ENCODE assay signal across 12 mouse cellular contexts in genomic region chr16:77420136-77420860, GRCm38 (mm10).
DNase-seq lines count a peak whose midpoint lies in the region; ATAC-seq and TF ChIP-seq lines count a peak whose summit lies in the region.
"Had no signal": no experiment of that assay in that cellular context is flagged by ENCODE, and none has a peak within 500 bp of the region (broad histone marks: within the 10 kb centered on the region; RNA-seq: fewer than 3 reads in every experiment).

No protein-coding gene starts in this region.

- DNase-seq in retina, embryonic 14.5 days (ENCODE audit: low spot score), result peak; percentile 9
- DNase-seq in retina, postnatal 1 day, result no peak
- peak; percentile 64 for DNase-seq in forebrain, embryonic 14.5 days (ENCODE audit: low spot score)
- peak; percentile 28 for DNase-seq in midbrain, embryonic 10.5 days (ENCODE audit: low spot score)
- no peak for DNase-seq in MN1 (ENCODE audit: low spot score)
- no peak for DNase-seq in heart, postnatal 36 days
- DNase-seq in lung, postnatal 14 days, result no peak
- DNase-seq: adrenal gland, postnatal 14 days; heart, postnatal 14 days; lung, adult 18-20 months had no signal

- H3K9ac ChIP-seq in forebrain, embryonic 14.5 days (ENCODE audit: low read length), result peak overlapping the region; percentile 77

- H3K4me2 ChIP-seq in forebrain, embryonic 14.5 days (ENCODE audit: low read length), result peak overlapping the region; percentile 76

- no peak for TF ChIP-seq CTCF in olfactory bulb, adult 2 months (IDR thresholded peaks at IDR 0.05; ENCODE audit: insufficient read depth, low read depth, low read length)

- intact Hi-C loops in heart, postnatal 36 days (cut with DNase I), result no loop called here

- no peaks in the 10 kb centered on the region for H3K36me3 ChIP-seq in forebrain, embryonic 14.5 days (ENCODE audit: control insufficient read depth, insufficient read depth, low read length)
- H3K36me3 ChIP-seq in midbrain, embryonic 10.5 days, result no peaks in the 10 kb centered on the region

- 24% methylated on average over 8 of the region's 8 CpGs for WGBS in forebrain, embryonic 14.5 days
- WGBS in midbrain, embryonic 10.5 days, result 38% methylated on average over 8 of the region's 8 CpGs
- 70% methylated on average over 8 of the region's 8 CpGs for WGBS in olfactory bulb, adult 2 months

- ATAC-seq in forebrain, embryonic 14.5 days, result no peak

- no peaks in the 10 kb centered on the region for H3K27me3 ChIP-seq in forebrain, embryonic 14.5 days (replicated peaks; ENCODE audit: control insufficient read depth, insufficient read depth, low read length)
- H3K27me3 ChIP-seq in midbrain, embryonic 10.5 days (ENCODE audit: low read depth, poor library complexity, severe bottlenecking), result no peaks in the 10 kb centered on the region

- no peaks in the 10 kb centered on the region for H3K9me3 ChIP-seq in forebrain, embryonic 14.5 days (replicated peaks; ENCODE audit: control insufficient read depth, low read length)
- H3K9me3 ChIP-seq in midbrain, embryonic 10.5 days (replicated peaks), result no peaks in the 10 kb centered on the region

- peaks cover 9% of the 10 kb centered on the region for H3K4me1 ChIP-seq in forebrain, embryonic 14.5 days (ENCODE audit: control insufficient read depth, insufficient read depth, low read length)
- H3K4me1 ChIP-seq in midbrain, embryonic 10.5 days, result peaks cover 53% of the 10 kb centered on the region
- H3K4me1 ChIP-seq in olfactory bulb, adult 2 months (ENCODE audit: control insufficient read depth, insufficient read depth, low read length), result peaks cover 2% of the 10 kb centered on the region; the same call in 1 of the 2 replicates

- H3K4me3 ChIP-seq in forebrain, embryonic 14.5 days (ENCODE audit: low read depth, low read length), result peak overlapping the region; percentile 39
- H3K4me3 ChIP-seq in midbrain, embryonic 10.5 days, result peak overlapping the region; percentile 66
- no peak overlapping the region for H3K4me3 ChIP-seq in olfactory bulb, adult 2 months (ENCODE audit: insufficient read depth, low read depth, low read length)

- no peak for TF ChIP-seq POLR2A in olfactory bulb, adult 2 months (IDR thresholded peaks at IDR 0.05; ENCODE audit: insufficient read depth, low read depth, low read length)

- H3K27ac ChIP-seq in forebrain, embryonic 14.5 days (ENCODE audit: low read depth, low read length), result peak overlapping the region; percentile 90
- H3K27ac ChIP-seq in midbrain, embryonic 10.5 days (replicated peaks), result peak overlapping the region; percentile 96
- H3K27ac ChIP-seq in olfactory bulb, adult 2 months (ENCODE audit: insufficient read depth, low read depth, low read length), result peak overlapping the region; percentile 51; the same call in 1 of the 2 replicates
- H3K27ac ChIP-seq: kidney, postnatal 0 days had no signal

Comparison
In these comparisons a context has a peak if more than half of its experiments do, and no peak if none do; other contexts are left out.
1. DNase-seq: peak in retina, embryonic 14.5 days (single experiment), forebrain, embryonic 14.5 days (single experiment) and midbrain, embryonic 10.5 days (single experiment); none in retina, postnatal 1 day (single experiment), MN1 (single experiment), heart, postnatal 36 days (0 of 2) and lung, postnatal 14 days (single experiment).
2. Peak in every context shown above with its lines, with median percentiles within 50 percentile points of each other: H3K27ac ChIP-seq.